Mouse (Mus musculus) bone marrow macrophage, adult 2 months (primary cell): Measurements from ENCODE around the gene Oxnad1. TPM values are rescaled to one million over a fixed set of nuclear protein-coding genes. Genes with fewer than 3 reads are reported as not detected.

Source experiments
- H3K27ac ChIP-seq: 2 replicates; pipeline ENCODE4 v1.5.1; 2012; ENCODE audit warnings: low read depth, low read length; ENCODE audit not compliant: insufficient read depth
- H3K4me1 ChIP-seq: 2 replicates; pipeline ENCODE4 v1.6.1; 2012; ENCODE audit warnings: low read length; ENCODE audit not compliant: control insufficient read depth, insufficient read depth
- H3K4me3 ChIP-seq: 2 replicates; pipeline ENCODE4 v1.5.1; 2012; ENCODE audit warnings: mild to moderate bottlenecking, low read length, moderate library complexity; ENCODE audit not compliant: insufficient read depth
- CTCF ChIP-seq: IDR thresholded peaks from 2 replicates; pipeline ENCODE4 v1.5.1; 2012; ENCODE audit warnings: low read depth, mild to moderate bottlenecking, low read length, moderate library complexity
- POLR2A ChIP-seq: IDR thresholded peaks from 2 replicates; pipeline ENCODE4 v1.6.1; 2012; ENCODE audit warnings: mild to moderate bottlenecking, low read depth, low read length, borderline replicate concordance
- polyA plus RNA-seq: library from polyadenylated mRNA; stranded (reverse); fragments of >200 nt; gene quantifications from 2 replicates; pipeline ENCODE4 v1.2.4, GENCODE M21; 2012; ENCODE audit not compliant: missing spikeins, insufficient read depth, insufficient read length

The Oxnad1 gene
- polyA plus RNA-seq, 1 experiment: 12.9 TPM

DNA sequence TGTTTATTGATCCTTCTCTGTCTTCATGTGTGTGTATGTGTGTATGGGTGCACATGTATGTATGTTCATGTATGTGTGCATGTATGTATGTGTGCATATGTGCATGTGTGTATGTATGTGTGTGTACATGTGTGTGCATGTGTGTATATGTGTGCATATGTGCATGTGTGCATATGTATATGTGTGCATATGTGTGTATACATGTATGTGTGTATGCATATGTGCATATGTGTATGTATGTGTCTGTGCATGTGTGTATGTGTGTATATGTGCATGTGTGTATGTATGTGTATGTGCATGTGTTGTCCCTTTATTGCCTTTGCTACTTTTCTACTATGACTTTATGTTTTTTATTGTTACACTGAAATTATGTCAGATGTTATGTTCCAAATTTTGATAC is 59.6 kb downstream of the Oxnad1 start:
- H3K27ac ChIP-seq: no peak overlapping the region
- no peak overlapping the region for H3K4me3 ChIP-seq
- H3K4me1 ChIP-seq: no peaks in the 10 kb centered on the region
- no peak for TF ChIP-seq CTCF
- no peak for TF ChIP-seq POLR2A

DNA sequence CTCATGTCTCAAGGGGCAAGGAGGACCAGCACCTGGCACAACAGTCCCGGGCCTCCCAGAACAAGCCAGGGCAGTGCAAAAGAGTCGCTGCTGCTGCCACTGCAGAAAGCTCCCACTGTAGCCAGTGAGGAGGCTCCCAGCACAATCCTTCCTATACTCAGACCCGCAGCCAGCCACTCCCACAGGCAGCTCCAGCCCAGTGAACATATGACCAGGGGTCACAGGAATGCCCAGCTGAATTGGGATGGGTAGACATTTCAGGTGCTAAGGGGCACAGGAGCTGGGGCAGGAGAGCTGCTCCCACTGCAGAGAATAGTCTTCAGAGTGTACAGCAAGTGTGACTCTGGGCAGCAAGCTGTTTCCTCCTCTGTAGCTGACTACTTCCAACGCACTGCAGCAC is 60.2 kb downstream of the Oxnad1 start:
- Histone ChIP-seq H3K27ac (no peak overlapping the region), H3K4me3 (no peak overlapping the region), H3K4me1 (no peaks in the 10 kb centered on the region)
- TF ChIP-seq POLR2A: no peak

GRCm38 (mm10) chr14:32145809-32146511 is 60.8 kb downstream of the Oxnad1 start:
- H3K4me3 ChIP-seq: no peak overlapping the region
- no peak for TF ChIP-seq CTCF
- TF ChIP-seq POLR2A: no peak
- no peaks in the 10 kb centered on the region for H3K4me1 ChIP-seq
- H3K27ac ChIP-seq: no peak overlapping the region

DNA sequence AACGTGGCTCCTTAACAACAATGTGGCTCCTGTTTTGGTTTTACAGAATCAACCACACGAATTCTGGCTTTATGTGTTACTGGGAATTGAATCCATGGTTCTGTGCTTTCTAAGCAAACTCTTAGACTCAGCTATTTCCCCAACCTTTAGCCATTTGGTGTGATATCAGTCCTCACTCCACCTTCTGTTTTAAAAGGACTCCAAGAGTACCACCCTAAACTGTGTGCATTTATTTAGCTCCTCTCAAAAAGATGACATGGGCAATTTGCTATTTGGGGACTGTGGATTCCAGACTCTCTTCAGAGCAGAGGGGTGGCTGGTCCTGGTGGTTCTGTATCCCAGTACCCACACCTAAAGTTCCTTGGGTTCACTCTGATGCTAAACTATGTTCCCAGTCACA is 61.4 kb downstream of the Oxnad1 start:
- H3K4me1 ChIP-seq: no peaks in the 10 kb centered on the region

GRCm38 (mm10) chr14:32150872-32151271 is 65.7 kb downstream of the Oxnad1 start:
- no peaks in the 10 kb centered on the region for H3K4me1 ChIP-seq
- no peak overlapping the region for H3K4me3 ChIP-seq
- no peak overlapping the region for H3K27ac ChIP-seq
- TF ChIP-seq POLR2A (no peak), CTCF (no peak)

More for the DNA sequence above, 61.4 kb downstream of the Oxnad1 start:
- Histone ChIP-seq H3K27ac (no peak overlapping the region), H3K4me3 (no peak overlapping the region)
- TF ChIP-seq POLR2A (no peak), CTCF (no peak)

- H3K4me1 ChIP-seq: no peaks in the 10 kb centered on the region
- H3K27ac ChIP-seq: no peak overlapping the region
- TF ChIP-seq CTCF (no peak), POLR2A (no peak)
- no peak overlapping the region for H3K4me3 ChIP-seq
Measured at GRCm38 (mm10) chr14:32152243-32152965, 67.2 kb downstream of the Oxnad1 start.

Other genes with a start within 250 kb of the Oxnad1 start
- not detected in 2 replicates for gene Galnt15, start 56.4 kb upstream of the Oxnad1 start, polyA plus RNA-seq
- 37.5 and 37.6 TPM in 2 replicates for gene Dph3, start 355 bp downstream of the Oxnad1 start, polyA plus RNA-seq
- gene Msmb, start 56.6 kb downstream of the Oxnad1 start, polyA plus RNA-seq: not detected in 2 replicates
- 173 and 209 TPM in 2 replicates for gene Ncoa4, start 74.5 kb downstream of the Oxnad1 start, polyA plus RNA-seq
- gene Timm23, start 116.5 kb downstream of the Oxnad1 start, polyA plus RNA-seq: 35.2 and 40.5 TPM in 2 replicates
- 23.3 TPM in 2 replicates for gene Parg, start 116.6 kb downstream of the Oxnad1 start, polyA plus RNA-seq
- gene Ogdhl, start 236.6 kb downstream of the Oxnad1 start, polyA plus RNA-seq: not detected in 2 replicates